Mouse (Mus musculus): ENCODE data around the gene Adcy5. TPM values are rescaled to one million over a fixed set of nuclear protein-coding genes. Genes with fewer than 3 reads are reported as not detected.

The Adcy5 gene
- total and polyA plus RNA-seq, 2 experiments = 0.46 to 1.6 TPM

DNA sequence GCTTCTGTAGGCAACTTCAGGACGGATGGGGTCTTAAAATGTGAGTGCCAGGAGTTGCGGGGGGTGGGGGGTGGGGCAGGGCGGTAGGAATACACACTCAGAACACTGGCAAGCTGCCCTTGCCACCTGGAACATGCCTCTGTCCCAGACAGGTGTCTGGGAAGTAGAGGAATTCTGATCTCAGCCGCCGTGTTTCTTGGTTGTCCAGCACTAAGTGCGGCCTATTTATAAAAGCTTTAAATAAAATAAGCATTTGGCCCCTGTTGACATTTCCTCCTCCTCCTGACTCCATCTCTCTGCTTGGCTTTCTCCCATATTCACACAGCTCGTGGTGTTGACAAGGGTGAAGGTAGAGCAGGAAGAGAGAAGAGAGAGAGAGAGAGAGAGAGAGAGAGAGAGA, 60.4 kb downstream of the Adcy5 start:
- Histone ChIP-seq H3K27ac (replicated peaks; ENCODE audit: insufficient read depth, low read depth, low read length) (no peak overlapping the region), H3K9ac (ENCODE audit: low read depth, low read length) (no peak overlapping the region), H3K4me3 (ENCODE audit: insufficient read depth, low read depth, low read length) (no peak overlapping the region), H3K4me1 (ENCODE audit: control insufficient read depth, insufficient read depth, low read length) (peaks cover 2% of the 10 kb centered on the region; the same call in 1 of the 2 replicates), H3K36me3 (ENCODE audit: control insufficient read depth, insufficient read depth, low read length) (no peaks in the 10 kb centered on the region), H3K27me3 (ENCODE audit: control insufficient read depth, insufficient read depth, low read length) (no peaks in the 10 kb centered on the region), H3K79me2 (ENCODE audit: control insufficient read depth, insufficient read depth, low read length) (no peaks in the 10 kb centered on the region)
- DNase-seq (ENCODE audit: extremely low read depth, low read depth, low spot score) = no peak
- TF ChIP-seq CTCF (IDR thresholded peaks at IDR 0.05; ENCODE audit: low read depth, low read length) = no peak
- no peak for TF ChIP-seq POLR2A (IDR thresholded peaks at IDR 0.05; ENCODE audit: extremely low read depth, insufficient read depth, low read length)
- 63% methylated on average over 7 of the region's 7 CpGs for WGBS

DNA sequence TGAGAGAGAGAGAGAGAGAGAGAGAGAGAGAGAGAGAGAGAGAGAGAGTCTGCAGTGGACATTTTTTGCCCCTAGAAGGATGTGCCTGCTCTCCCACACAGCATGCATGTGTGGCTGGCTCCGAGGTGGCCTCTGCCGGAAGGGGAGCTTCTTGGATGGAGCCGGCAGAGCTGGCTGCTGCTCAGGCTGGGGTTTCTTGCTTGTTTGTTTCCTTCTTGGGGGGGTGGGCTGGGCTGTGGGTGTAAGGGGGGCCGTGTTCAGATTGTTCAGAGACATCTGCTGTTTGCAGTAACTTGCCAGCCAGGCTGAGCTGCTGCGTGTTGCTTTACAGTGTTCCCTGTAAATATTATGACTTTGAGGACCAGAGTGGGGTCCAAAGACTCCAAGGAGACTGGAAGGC, 60.8 kb downstream of the Adcy5 start:
- Histone ChIP-seq H3K4me1 (ENCODE audit: control insufficient read depth, insufficient read depth, low read length) (peaks cover 2% of the 10 kb centered on the region; the same call in 1 of the 2 replicates), H3K27ac (replicated peaks; ENCODE audit: insufficient read depth, low read depth, low read length) (no peak overlapping the region), H3K36me3 (ENCODE audit: control insufficient read depth, insufficient read depth, low read length) (no peaks in the 10 kb centered on the region), H3K27me3 (ENCODE audit: control insufficient read depth, insufficient read depth, low read length) (no peaks in the 10 kb centered on the region), H3K79me2 (ENCODE audit: control insufficient read depth, insufficient read depth, low read length) (no peaks in the 10 kb centered on the region), H3K9ac (ENCODE audit: low read depth, low read length) (no peak overlapping the region), H3K4me3 (ENCODE audit: insufficient read depth, low read depth, low read length) (no peak overlapping the region)
- TF ChIP-seq POLR2A (IDR thresholded peaks at IDR 0.05; ENCODE audit: extremely low read depth, insufficient read depth, low read length) (no peak), CTCF (IDR thresholded peaks at IDR 0.05; ENCODE audit: low read depth, low read length) (no peak)
- 52% methylated on average over 5 of the region's 5 CpGs for WGBS
- no peak for DNase-seq (ENCODE audit: extremely low read depth, low read depth, low spot score)

GRCm38 (mm10) chr16:35216826-35217491, 62.3 kb downstream of the Adcy5 start:
- Histone ChIP-seq H3K4me3 (ENCODE audit: insufficient read depth, low read depth, low read length) (no peak overlapping the region), H3K79me2 (ENCODE audit: control insufficient read depth, insufficient read depth, low read length) (no peaks in the 10 kb centered on the region), H3K36me3 (ENCODE audit: control insufficient read depth, insufficient read depth, low read length) (no peaks in the 10 kb centered on the region), H3K4me1 (ENCODE audit: control insufficient read depth, insufficient read depth, low read length) (peaks cover 2% of the 10 kb centered on the region; the same call in 1 of the 2 replicates), H3K9ac (ENCODE audit: low read depth, low read length) (no peak overlapping the region), H3K27ac (replicated peaks; ENCODE audit: insufficient read depth, low read depth, low read length) (no peak overlapping the region), H3K27me3 (ENCODE audit: control insufficient read depth, insufficient read depth, low read length) (no peaks in the 10 kb centered on the region)
- TF ChIP-seq CTCF (IDR thresholded peaks at IDR 0.05; ENCODE audit: low read depth, low read length) (no peak), POLR2A (IDR thresholded peaks at IDR 0.05; ENCODE audit: extremely low read depth, insufficient read depth, low read length) (no peak)
- peak; percentile 68 for DNase-seq (ENCODE audit: extremely low read depth, low read depth, low spot score)
- 26% methylated on average over 6 of the region's 6 CpGs for WGBS

- no peak overlapping the region for H3K9ac ChIP-seq (ENCODE audit: low read depth, low read length)
- no peaks in the 10 kb centered on the region for H3K27me3 ChIP-seq (ENCODE audit: control insufficient read depth, insufficient read depth, low read length)
- no peak overlapping the region for H3K4me3 ChIP-seq (ENCODE audit: insufficient read depth, low read depth, low read length)
- no peaks in the 10 kb centered on the region for H3K36me3 ChIP-seq (ENCODE audit: control insufficient read depth, insufficient read depth, low read length)
- H3K27ac ChIP-seq (replicated peaks; ENCODE audit: insufficient read depth, low read depth, low read length) = no peak overlapping the region
- TF ChIP-seq POLR2A (IDR thresholded peaks at IDR 0.05; ENCODE audit: extremely low read depth, insufficient read depth, low read length) (no peak), CTCF (IDR thresholded peaks at IDR 0.05; ENCODE audit: low read depth, low read length) (no peak)
- H3K79me2 ChIP-seq (ENCODE audit: control insufficient read depth, insufficient read depth, low read length) = no peaks in the 10 kb centered on the region
- no peak for DNase-seq (ENCODE audit: extremely low read depth, low read depth, low spot score)
- 77% methylated on average over 5 of the region's 5 CpGs for WGBS
- H3K4me1 ChIP-seq (ENCODE audit: control insufficient read depth, insufficient read depth, low read length) = peaks cover 2% of the 10 kb centered on the region; the same call in 1 of the 2 replicates
Measured at GRCm38 (mm10) chr16:35220412-35220811, 65.7 kb downstream of the Adcy5 start.

DNA sequence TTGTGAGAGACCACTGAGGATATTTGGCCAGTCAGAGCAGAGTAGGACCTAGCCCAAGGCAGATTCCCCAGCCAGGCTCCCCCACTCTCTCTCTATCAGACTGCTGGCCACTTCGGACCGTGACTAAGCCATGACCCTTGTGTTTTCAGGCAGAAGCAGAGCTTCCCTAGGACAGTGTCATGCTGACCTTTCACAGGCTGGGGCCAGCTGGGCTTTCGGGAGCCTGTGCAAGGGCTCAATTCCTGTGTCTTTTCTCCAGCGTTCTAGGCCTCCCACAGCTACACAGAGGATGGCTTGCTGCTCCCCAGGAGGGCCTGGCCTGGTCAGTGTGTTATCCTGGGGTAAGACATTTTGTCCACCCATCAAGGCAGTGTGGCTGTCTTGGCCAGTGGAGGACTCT, 66.9 kb downstream of the Adcy5 start:
- 77% methylated on average over 4 of the region's 4 CpGs for WGBS
- Histone ChIP-seq H3K27me3 (ENCODE audit: control insufficient read depth, insufficient read depth, low read length) (no peaks in the 10 kb centered on the region), H3K9ac (ENCODE audit: low read depth, low read length) (no peak overlapping the region), H3K36me3 (ENCODE audit: control insufficient read depth, insufficient read depth, low read length) (no peaks in the 10 kb centered on the region), H3K27ac (replicated peaks; ENCODE audit: insufficient read depth, low read depth, low read length) (no peak overlapping the region), H3K79me2 (ENCODE audit: control insufficient read depth, insufficient read depth, low read length) (no peaks in the 10 kb centered on the region), H3K4me1 (ENCODE audit: control insufficient read depth, insufficient read depth, low read length) (peaks cover 1% of the 10 kb centered on the region; the same call in 1 of the 2 replicates), H3K4me3 (ENCODE audit: insufficient read depth, low read depth, low read length) (no peak overlapping the region)
- DNase-seq (ENCODE audit: extremely low read depth, low read depth, low spot score) = no peak
- no peak for TF ChIP-seq CTCF (IDR thresholded peaks at IDR 0.05; ENCODE audit: low read depth, low read length)
- no peak for TF ChIP-seq POLR2A (IDR thresholded peaks at IDR 0.05; ENCODE audit: extremely low read depth, insufficient read depth, low read length)

DNA sequence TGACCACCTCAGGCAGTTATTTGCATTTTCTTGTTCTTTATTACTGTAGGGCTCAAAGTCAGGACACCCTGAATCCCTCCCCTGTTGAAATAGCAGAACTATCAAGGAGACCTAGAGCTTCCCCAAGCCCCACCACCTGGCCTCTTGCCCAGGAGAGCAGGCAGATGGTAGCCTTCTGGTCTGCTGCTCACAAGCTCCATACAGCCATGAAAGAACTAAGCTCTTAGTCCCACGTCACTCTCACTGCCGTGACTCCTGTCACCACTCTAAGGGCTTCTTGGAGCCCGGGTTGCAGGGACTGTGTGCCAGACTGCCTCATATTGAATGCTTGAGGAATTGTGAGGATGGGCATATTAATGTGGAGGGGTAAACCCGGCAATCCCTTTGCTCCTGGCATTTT, 69.3 kb downstream of the Adcy5 start:
- no peak overlapping the region for H3K9ac ChIP-seq (ENCODE audit: low read depth, low read length)
- H3K79me2 ChIP-seq (ENCODE audit: control insufficient read depth, insufficient read depth, low read length) = no peaks in the 10 kb centered on the region
- H3K27ac ChIP-seq (replicated peaks; ENCODE audit: insufficient read depth, low read depth, low read length) = no peak overlapping the region
- no peaks in the 10 kb centered on the region for H3K36me3 ChIP-seq (ENCODE audit: control insufficient read depth, insufficient read depth, low read length)
- 80% methylated on average over 4 of the region's 4 CpGs for WGBS
- no peak for DNase-seq (ENCODE audit: extremely low read depth, low read depth, low spot score)
- TF ChIP-seq CTCF (IDR thresholded peaks at IDR 0.05; ENCODE audit: low read depth, low read length) = no peak
- no peaks in the 10 kb centered on the region for H3K27me3 ChIP-seq (ENCODE audit: control insufficient read depth, insufficient read depth, low read length)
- no peak overlapping the region for H3K4me3 ChIP-seq (ENCODE audit: insufficient read depth, low read depth, low read length)
- H3K4me1 ChIP-seq (ENCODE audit: control insufficient read depth, insufficient read depth, low read length) = no peaks in the 10 kb centered on the region

Data from liver, adult 2 months (tissue).